Mouse (Mus musculus): ENCODE data around the gene Map4k3. TPM values are rescaled to one million over a fixed set of nuclear protein-coding genes. Genes with fewer than 3 reads are reported as not detected.

The Map4k3 gene
- polyA plus RNA-seq, 1 experiment from 2014 or later, result 5.5 TPM

- 3% methylated on average over 35 of the region's 35 CpGs for WGBS (ENCODE audit: insufficient replicate concordance)
- TF ChIP-seq EP300 (IDR thresholded peaks at IDR 0.05; ENCODE audit: low read depth) (no peak), CTCF (IDR thresholded peaks at IDR 0.05; ENCODE audit: low read depth) (peak; percentile 81)
- Histone ChIP-seq H3K27ac (ENCODE audit: low read depth) (peak overlapping the region; percentile 67), H3K4me2 (ENCODE audit: low read depth, low read length) (peak overlapping the region; percentile 74), H3K4me1 (ENCODE audit: insufficient read depth) (0 out of 2 replicates have a peak, but pooled peaks cover 6% of the 10 kb centered on the region), H3K4me3 (ENCODE audit: low read depth, low read length) (peak overlapping the region; percentile 64), H3K27me3 (ENCODE audit: insufficient read depth, low read length) (no peaks in the 10 kb centered on the region), H3K36me3 (replicated peaks; ENCODE audit: insufficient read depth, low read length) (no peaks in the 10 kb centered on the region; the same call in 1 of the 2 replicates), H3K9me3 (ENCODE audit: low read length) (no peaks in the 10 kb centered on the region), H3K9ac (replicated peaks) (peak overlapping the region; percentile 61)
- peak; percentile 87 for ATAC-seq
- peak; percentile 84 for DNase-seq
These were observed 174.7 kb downstream of the Map4k3 start for GRCm38 (mm10) chr17:80553318-80554270.

- Histone ChIP-seq H3K9me3 (ENCODE audit: low read length) (no peaks in the 10 kb centered on the region), H3K27me3 (ENCODE audit: insufficient read depth, low read length) (no peaks in the 10 kb centered on the region), H3K9ac (replicated peaks) (no peak overlapping the region), H3K4me3 (ENCODE audit: low read depth, low read length) (no peak overlapping the region), H3K4me2 (ENCODE audit: low read depth, low read length) (peak overlapping the region; percentile 74; the same call in 1 of the 2 replicates), H3K27ac (ENCODE audit: low read depth) (peak overlapping the region; percentile 67; the same call in 1 of the 2 replicates), H3K4me1 (ENCODE audit: insufficient read depth) (0 out of 2 replicates have a peak, but pooled peaks cover 6% of the 10 kb centered on the region), H3K36me3 (replicated peaks; ENCODE audit: insufficient read depth, low read length) (no peaks in the 10 kb centered on the region; the same call in 1 of the 2 replicates)
- no peak for ATAC-seq
- TF ChIP-seq EP300 (IDR thresholded peaks at IDR 0.05; ENCODE audit: low read depth), result no peak
- no peak for TF ChIP-seq CTCF (IDR thresholded peaks at IDR 0.05; ENCODE audit: low read depth)
- 52% methylated on average over 4 of the region's 4 CpGs for WGBS (ENCODE audit: insufficient replicate concordance)
- no peak for DNase-seq
These were observed 175.6 kb downstream of the Map4k3 start for GRCm38 (mm10) chr17:80552653-80553052.

- Histone ChIP-seq H3K27ac (ENCODE audit: low read depth) (no peak overlapping the region), H3K9ac (replicated peaks) (no peak overlapping the region), H3K27me3 (ENCODE audit: insufficient read depth, low read length) (no peaks in the 10 kb centered on the region), H3K4me3 (ENCODE audit: low read depth, low read length) (no peak overlapping the region), H3K4me1 (ENCODE audit: insufficient read depth) (0 out of 2 replicates have a peak, but pooled peaks cover 6% of the 10 kb centered on the region), H3K9me3 (ENCODE audit: low read length) (no peaks in the 10 kb centered on the region), H3K36me3 (replicated peaks; ENCODE audit: insufficient read depth, low read length) (no peaks in the 10 kb centered on the region), H3K4me2 (ENCODE audit: low read depth, low read length) (no peak overlapping the region)
- ATAC-seq (no peak), DNase-seq (peak; percentile 9)
- TF ChIP-seq CTCF (IDR thresholded peaks at IDR 0.05; ENCODE audit: low read depth) (no peak), EP300 (IDR thresholded peaks at IDR 0.05; ENCODE audit: low read depth) (no peak)
- WGBS (ENCODE audit: insufficient replicate concordance), result 81% methylated on average over 15 of the region's 15 CpGs
These were observed 177.3 kb downstream of the Map4k3 start for GRCm38 (mm10) chr17:80550981-80551380.

GRCm38 (mm10) chr17:80546846-80547245, 181.4 kb downstream of the Map4k3 start:
- Histone ChIP-seq H3K27ac (ENCODE audit: low read depth) (no peak overlapping the region), H3K4me1 (ENCODE audit: insufficient read depth) (no peaks in the 10 kb centered on the region), H3K36me3 (replicated peaks; ENCODE audit: insufficient read depth, low read length) (no peaks in the 10 kb centered on the region), H3K9me3 (ENCODE audit: low read length) (no peaks in the 10 kb centered on the region), H3K4me3 (ENCODE audit: low read depth, low read length) (no peak overlapping the region), H3K4me2 (ENCODE audit: low read depth, low read length) (no peak overlapping the region), H3K9ac (replicated peaks) (no peak overlapping the region), H3K27me3 (ENCODE audit: insufficient read depth, low read length) (no peaks in the 10 kb centered on the region)
- no peak for TF ChIP-seq EP300 (IDR thresholded peaks at IDR 0.05; ENCODE audit: low read depth)
- TF ChIP-seq CTCF (IDR thresholded peaks at IDR 0.05; ENCODE audit: low read depth), result no peak
- ATAC-seq (no peak), DNase-seq (peak; percentile 1)
- WGBS (ENCODE audit: insufficient replicate concordance), result 73% methylated on average over 2 of the region's 2 CpGs

GRCm38 (mm10) chr17:80546227-80546626, 182.1 kb downstream of the Map4k3 start:
- no peaks in the 10 kb centered on the region for H3K4me1 ChIP-seq (ENCODE audit: insufficient read depth)
- no peak overlapping the region for H3K4me2 ChIP-seq (ENCODE audit: low read depth, low read length)
- ATAC-seq, result no peak
- H3K9ac ChIP-seq (replicated peaks), result no peak overlapping the region
- WGBS (ENCODE audit: insufficient replicate concordance), result 74% methylated on average over 8 of the region's 8 CpGs
- no peaks in the 10 kb centered on the region for H3K9me3 ChIP-seq (ENCODE audit: low read length)
- no peaks in the 10 kb centered on the region for H3K36me3 ChIP-seq (replicated peaks; ENCODE audit: insufficient read depth, low read length)
- no peak overlapping the region for H3K27ac ChIP-seq (ENCODE audit: low read depth)
- H3K4me3 ChIP-seq (ENCODE audit: low read depth, low read length), result no peak overlapping the region
- no peaks in the 10 kb centered on the region for H3K27me3 ChIP-seq (ENCODE audit: insufficient read depth, low read length)
- TF ChIP-seq EP300 (IDR thresholded peaks at IDR 0.05; ENCODE audit: low read depth) (no peak), CTCF (IDR thresholded peaks at IDR 0.05; ENCODE audit: low read depth) (no peak)
- peak; percentile 5 for DNase-seq

- no peak for TF ChIP-seq CTCF (IDR thresholded peaks at IDR 0.05; ENCODE audit: low read depth)
- TF ChIP-seq EP300 (IDR thresholded peaks at IDR 0.05; ENCODE audit: low read depth), result no peak
- DNase-seq, result peak; percentile 10
These were observed 184.6 kb downstream of the Map4k3 start for GRCm38 (mm10) chr17:80543646-80544045.

More at GRCm38 (mm10) chr17:80543646-80544045, 184.6 kb downstream of the Map4k3 start:
- Histone ChIP-seq H3K4me3 (ENCODE audit: low read depth, low read length) (no peak overlapping the region), H3K4me1 (ENCODE audit: insufficient read depth) (no peaks in the 10 kb centered on the region), H3K27ac (ENCODE audit: low read depth) (no peak overlapping the region), H3K9me3 (ENCODE audit: low read length) (no peaks in the 10 kb centered on the region), H3K36me3 (replicated peaks; ENCODE audit: insufficient read depth, low read length) (no peaks in the 10 kb centered on the region), H3K9ac (replicated peaks) (no peak overlapping the region), H3K4me2 (ENCODE audit: low read depth, low read length) (no peak overlapping the region), H3K27me3 (ENCODE audit: insufficient read depth, low read length) (no peaks in the 10 kb centered on the region)
- no peak for ATAC-seq
- 83% methylated on average over 20 of the region's 20 CpGs for WGBS (ENCODE audit: insufficient replicate concordance)

All from liver, postnatal 0 days (tissue).